Mouse (Mus musculus) cortical plate, adult 2 months (tissue): Measurements from ENCODE around the gene Cry1.

Experiments used
- CTCF ChIP-seq: fragments of 200-500 bp; IDR thresholded peaks from 2 replicates; pipeline ENCODE4 v1.5.1; 2011; ENCODE audit warnings: mild to moderate bottlenecking, control low read depth, low read length; ENCODE audit not compliant: insufficient read depth; ENCODE audit errors: extremely low read depth
- POLR2A ChIP-seq: fragments of 200-500 bp; IDR thresholded peaks from 2 replicates; pipeline ENCODE4 v1.6.1; 2011; ENCODE audit warnings: mild to moderate bottlenecking, low read length, control low read depth; ENCODE audit not compliant: insufficient read depth; ENCODE audit errors: extremely low read depth

DNA sequence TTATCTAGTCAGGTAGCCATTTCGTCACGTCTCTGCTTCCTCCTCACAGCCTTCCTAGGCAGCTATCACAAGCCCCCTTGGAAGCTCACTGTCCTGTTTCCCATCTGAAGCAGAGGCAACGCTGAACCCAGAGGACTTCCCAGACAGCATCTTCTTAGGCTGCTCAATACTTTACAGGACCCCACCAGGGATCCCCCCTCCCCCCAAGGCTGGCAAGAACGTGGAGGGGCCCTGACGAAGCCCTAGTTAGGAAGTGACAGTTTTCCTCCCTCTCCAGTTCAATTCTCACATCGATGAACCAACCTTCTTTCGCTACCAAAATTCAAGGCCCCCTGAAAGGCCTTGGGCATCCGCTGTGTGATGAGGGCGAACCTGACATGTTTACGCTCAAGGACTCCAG is 83.0 kb downstream of the Cry1 start:
- no peak for TF ChIP-seq CTCF
- no peak for TF ChIP-seq POLR2A
